Mouse (Mus musculus) cerebellum, postnatal 10 days (tissue): ENCODE measurements at regions not wholly inside any gene's neighbourhood (a gene's known extent, or its start where the extent isn't known, plus 50 kb on each side); places are given as distances from the start of the nearest gene placed in this dataset.

Experiments used
- DNase-seq, 2 experiments: peaks; one replicate each; pipeline ENCODE4 v3.0.0; 2021; ENCODE audit warnings: mixed read lengths in 2 of 2

DNA sequence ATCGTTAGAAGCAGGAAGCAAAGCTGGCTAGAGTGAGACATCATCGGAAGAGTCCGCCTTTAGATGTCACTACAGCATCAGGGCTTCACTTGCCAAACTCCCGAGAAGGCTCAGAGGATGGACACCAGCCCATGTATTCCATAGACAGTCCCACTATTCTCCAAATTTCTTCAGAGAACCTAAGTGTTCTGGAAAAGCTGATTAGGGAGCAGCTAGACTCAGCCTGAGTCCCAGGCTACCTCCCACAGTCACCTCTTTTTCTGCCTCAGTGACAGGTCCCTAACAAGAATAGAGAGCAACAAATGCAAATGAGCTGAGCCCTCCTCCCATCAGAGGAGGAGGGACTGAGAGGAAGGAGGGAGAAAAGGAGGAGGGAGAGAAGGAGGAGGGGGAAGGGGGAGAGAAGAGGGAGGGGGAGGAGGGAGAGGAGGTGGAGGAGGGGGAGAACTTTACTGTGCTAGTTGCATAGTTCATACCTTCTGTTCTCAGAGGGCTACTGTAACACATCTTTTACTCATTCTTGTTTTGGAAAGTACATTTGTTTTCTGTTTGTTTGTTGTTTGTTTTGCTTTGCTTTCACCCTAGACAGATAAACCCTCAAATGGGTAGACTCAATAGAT is 465.8 kb downstream of the Tmem182 start:
- peak; percentile 45 to 57 for DNase-seq

DNA sequence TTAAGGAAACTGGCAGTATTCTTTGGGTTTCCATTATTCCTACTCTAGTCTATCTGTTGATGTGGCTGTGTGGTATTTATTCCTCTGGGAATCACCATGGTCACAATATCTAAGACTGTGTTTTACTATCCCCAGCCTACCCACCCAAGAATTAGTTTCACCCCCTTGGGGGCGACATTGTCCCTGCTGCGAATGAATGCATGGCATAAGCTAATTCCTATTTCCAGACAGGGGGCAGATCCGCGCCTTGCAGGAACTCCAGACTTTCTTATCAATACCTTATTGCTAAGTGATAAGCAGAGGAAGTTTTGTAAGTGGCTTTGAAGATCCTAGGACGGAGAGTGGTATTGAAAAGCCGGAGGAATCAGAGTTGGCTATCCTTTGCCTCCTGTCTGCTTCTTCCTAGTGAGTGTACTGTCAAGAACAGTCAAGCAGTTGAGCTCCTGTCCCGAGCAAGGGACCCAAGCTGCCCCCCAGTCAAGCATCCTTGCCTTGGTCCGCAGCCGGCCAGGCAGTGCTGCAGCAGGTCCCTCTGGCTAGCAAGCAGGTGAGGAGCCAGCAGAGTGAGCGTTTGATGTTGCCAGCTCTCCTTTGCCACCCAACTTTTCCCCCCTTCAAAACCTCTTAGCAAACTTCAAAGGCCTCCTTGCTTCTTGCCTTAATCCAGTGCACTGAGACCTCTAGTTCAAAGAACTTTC is 469.3 kb downstream of the Tmem182 start:
- peak; percentile 25 to 55 for DNase-seq

DNA sequence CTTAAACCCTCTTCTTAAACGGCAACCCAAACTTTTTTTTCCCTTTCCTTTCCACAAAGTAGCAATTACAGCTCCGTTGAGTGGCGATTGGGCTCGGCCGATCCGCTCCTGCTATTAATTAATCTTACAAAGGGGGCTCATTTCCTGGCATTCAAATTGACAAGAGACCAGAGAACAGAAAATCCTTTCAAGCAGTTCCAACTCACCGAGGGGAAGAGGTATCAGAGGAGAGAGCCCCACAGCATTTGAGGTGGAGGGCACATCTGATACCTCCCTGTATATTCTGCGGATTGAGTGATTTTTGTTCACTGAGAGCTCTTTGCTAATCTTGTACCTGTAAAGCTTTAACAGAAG is 469.8 kb downstream of the Tmem182 start:
- peak in 1 of 2 experiments; percentile 7 for DNase-seq

DNA sequence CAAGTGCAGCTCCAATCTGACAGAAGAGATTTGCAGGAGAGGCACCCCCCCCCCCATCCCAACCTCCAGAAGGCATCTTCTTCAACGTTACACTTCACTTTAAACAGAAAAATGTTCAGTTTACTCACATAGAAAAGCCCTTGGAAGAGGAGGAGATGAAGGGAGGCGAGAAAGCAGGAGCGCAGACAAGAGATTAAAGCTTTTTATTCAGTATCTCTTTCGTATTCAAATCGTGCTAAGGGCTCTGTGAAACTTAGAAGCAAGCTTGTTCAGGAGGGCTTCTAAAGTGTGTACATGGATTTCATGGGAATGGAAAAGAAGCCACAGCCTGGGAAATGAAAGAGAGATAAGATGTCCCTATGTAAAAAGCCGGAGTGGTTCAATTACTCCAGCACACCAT is 470.2 kb downstream of the Tmem182 start:
- DNase-seq: no peak

DNA sequence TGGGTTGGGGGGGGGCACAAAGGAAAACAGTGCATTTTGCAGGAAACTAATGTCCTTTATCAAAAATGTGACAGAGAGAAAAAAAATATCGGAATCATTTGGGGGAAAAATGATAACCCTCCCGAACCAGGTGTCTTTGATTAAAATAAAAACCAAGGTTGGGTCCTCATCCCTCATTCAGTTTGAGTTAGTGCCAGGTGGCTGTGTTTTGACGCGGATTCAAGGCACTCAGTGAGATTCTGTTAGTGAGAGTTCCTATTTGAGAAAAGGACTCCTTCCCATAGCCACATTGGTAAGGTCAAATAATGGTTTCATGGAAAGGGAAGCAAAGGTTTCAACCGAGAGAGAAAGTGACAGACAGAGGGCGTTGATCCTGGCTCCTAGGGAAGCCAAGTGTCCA is 470.9 kb downstream of the Tmem182 start:
- no peak for DNase-seq

DNA sequence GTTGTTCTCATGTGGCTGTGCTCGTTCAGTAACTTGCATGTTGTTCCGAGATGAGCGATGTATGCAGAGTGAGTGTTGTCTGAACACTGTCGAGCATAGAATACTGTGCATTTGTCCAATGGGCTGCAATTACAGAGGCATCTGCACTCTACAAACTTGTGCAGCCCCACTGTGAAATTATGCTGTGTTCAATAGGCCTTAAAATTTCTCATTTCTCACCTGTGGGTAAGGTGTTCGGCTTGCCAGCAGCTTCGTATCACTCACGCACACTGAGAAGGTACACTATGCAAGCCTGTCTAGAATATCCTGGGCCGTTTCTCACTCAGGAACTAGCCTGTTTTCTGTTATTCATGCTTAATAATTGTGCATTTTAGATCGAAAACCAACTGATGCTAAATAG is 479.8 kb downstream of the Tmem182 start:
- DNase-seq: peak; percentile 56 to 64

DNA sequence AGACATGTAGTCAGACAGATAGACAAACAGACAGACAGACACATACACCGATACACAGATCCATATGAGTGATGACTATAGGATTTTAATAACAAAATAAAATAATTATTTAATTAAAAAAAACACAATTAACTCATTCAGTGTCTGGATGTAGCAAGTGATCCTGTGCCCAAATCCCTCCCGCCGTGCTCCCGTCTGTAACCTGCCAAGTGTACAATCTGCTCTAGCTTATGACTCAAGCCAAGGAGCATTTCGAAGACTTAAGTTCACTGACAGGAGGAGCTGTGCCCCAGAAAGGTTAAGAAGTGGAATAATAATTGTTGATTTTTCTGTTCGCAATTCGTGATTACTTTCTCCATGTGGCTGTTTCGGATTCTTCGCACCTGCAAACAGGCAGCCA is 480.8 kb downstream of the Tmem182 start:
- peak; percentile 86 to 91 for DNase-seq

DNA sequence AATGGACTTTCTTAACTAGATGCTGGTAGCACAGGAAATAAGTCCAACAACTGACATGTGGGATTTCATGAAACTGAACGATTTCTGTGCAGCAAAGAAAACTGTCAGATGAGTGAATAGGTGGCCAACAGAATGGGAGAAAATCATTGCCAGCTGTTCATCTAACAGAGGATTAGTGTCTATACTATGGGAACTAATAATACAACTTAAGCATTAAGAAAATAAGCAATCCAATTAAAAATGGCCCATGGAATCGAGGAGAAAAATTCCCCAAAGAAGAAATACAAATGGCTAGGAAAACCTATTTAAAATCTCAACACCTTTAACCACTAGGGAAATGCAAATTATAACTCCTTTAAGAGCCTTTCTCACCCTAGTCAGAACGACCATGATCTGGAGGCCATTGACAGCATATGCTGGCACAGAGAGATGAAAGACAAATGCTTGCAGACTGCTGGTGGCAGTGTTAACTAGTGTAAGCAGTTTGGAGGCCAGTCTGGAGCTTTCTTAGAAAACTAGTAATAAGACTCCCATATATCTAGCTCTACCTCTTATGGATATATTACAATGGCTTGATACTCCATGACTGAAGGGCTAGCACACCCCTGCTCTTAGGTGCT is 521.6 kb downstream of the Tmem182 start:
- no peak for DNase-seq

DNA sequence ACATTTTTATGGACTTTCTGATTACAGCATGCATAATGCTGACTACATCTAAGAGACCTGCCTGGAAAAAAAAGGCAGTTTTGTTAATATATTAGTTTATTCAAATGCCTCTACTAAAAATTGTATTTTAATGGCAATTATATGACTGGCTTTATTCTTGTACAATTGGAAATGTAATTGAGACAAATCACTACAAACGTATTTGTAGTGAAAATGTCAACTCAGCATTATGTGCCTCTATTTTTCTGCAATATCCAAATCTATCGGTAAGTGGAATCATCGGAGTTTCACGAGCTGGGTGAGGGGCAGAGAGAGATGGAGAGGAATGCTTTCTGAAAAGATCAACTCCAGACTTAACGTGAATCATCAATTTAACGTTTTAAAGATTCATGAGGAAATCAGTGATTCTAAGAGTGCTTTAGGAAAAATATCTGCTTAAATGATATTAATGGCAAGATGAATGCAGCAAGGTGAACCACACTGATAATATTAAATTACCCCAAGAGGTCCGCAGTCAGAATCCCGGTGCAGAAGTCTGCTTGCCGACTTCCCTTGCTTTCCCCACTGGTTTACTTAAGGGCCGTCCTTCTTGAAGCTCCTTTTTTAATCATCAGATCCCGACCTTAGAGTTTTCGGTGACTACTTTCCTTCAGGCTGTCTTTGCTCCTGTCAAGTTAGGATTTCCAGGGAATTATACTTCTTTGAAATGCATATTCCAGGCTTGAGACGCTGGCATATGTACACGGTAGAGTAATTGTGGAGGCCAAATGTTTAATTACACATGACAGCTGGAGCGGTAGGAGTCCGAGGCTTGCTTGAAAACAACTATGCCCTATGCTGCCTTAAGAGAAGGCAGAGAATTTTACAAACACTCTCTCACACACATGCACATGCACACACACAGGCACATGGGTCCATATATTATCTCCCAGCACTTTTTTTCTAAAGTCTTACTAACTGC is 544.7 kb downstream of the Tmem182 start:
- peak; percentile 17 to 28 for DNase-seq

DNA sequence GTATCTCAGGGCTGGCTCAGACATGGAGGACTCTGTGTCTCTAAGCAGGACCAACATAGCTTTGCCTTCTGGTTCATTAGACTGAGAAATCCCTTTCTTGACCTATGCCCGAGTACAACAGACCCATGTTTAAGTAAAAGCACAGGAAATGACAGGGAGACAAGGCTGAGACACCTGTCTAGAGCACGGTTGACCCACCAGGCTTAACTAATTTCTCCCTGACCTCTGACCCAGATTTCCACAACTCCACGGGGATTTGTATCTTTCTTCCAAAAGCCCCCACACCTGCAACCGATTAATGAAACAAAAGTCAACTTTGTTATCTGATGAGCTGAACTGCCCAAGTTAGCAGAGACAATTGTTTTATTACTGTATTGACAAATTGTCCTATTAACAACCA is 553.7 kb downstream of the Tmem182 start:
- no peak for DNase-seq

DNA sequence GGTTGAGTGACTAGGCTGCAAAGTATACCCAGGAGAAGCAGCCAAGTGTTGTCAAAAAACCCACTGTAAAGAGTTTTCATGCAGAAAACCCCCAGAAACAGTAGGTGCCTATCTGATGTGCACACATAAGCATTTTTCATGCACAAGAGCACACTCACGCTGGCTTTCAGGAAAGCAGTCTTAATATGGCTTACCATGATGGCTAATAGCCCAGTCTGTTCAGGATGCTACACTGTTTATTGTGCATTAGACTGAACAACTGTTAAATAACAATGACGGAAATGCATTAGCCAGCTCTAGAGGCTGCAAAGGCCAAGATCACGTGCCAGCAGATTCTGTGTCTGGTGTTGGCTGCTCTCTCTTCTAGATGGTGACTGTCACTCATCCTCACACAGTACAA is 556.1 kb downstream of the Tmem182 start:
- peak; percentile 10 to 19 for DNase-seq

DNA sequence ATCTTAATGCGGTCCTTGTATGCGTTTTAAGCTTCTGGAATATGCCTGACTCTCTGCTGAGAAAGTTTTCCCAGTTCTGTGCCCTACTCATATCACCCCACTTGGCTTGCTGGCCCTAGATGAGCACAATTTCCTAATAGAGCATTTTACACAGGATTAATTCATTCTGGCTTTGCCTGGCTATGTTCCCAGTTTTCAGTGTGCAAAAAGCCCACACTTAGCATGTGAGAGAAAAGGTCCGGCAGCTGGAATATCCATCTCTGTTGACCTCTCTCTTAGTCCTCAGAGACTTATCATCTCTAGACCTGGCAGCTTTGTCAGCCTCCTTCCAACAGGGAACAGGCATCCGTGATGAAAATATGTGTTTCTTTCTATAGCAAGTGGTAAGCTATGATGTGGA is 574.6 kb downstream of the Tmem182 start:
- peak; percentile 27 to 42 for DNase-seq

DNA sequence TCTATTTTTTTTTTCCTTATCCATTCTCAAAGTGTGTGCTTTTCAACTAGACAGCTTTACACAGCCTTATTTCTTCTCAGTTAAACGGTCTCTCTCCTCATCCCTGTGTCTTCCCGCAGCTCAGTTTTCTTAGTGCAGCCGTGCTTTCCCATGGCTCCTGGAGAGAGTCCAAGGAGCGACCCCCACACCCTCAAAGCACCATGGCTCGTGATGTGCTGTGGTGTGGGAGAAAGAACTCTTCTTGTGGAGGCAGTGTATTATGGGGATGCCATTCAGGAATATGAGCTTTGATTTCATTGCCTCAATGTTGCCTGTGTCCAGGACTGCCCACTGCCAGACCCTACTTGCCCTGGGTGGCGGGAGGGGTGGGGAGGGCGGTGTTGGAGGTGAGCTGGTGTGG is 576.1 kb downstream of the Tmem182 start:
- peak in 1 of 2 experiments; percentile 8 for DNase-seq

DNA sequence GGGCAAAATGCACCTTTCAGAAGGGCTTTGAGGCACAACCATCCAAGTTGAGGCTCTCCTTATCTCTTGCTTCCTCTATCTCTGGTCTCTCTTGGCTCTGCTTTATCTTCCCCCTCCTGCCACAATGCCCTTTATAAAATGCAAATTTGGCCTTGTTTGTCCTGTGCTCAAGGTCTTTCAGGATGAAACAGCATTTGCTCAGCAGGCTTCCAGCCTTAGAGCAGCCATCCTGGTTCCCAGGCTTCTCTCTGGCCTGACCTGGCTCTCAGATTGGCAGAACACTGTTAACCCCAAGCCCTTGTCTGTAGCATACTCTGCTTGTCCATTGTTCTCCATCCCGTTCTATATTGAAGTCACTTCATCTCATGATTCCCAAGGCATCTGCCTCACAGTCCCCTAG is 579.3 kb downstream of the Tmem182 start:
- no peak for DNase-seq

DNA sequence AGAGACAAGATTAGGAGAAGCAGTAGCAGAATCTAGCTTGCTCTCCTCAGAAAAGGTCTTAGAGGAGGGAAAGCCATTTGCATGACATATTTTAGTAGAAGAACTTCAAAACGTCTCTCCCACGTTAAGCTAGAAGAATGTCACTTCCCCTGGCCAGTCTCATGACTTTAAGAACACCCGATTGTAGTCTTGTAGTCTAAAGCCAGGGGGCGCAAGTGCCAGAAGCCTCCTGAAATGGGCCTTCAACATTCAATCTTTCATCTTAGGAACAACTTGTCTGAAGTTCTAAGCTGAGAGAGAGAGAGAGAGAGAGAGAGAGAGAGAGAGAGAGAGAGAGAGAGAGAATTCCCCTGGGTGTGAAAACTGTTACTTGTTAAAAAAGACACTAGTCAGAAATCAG is 581.0 kb downstream of the Tmem182 start:
- DNase-seq: peak; percentile 21 to 40

DNA sequence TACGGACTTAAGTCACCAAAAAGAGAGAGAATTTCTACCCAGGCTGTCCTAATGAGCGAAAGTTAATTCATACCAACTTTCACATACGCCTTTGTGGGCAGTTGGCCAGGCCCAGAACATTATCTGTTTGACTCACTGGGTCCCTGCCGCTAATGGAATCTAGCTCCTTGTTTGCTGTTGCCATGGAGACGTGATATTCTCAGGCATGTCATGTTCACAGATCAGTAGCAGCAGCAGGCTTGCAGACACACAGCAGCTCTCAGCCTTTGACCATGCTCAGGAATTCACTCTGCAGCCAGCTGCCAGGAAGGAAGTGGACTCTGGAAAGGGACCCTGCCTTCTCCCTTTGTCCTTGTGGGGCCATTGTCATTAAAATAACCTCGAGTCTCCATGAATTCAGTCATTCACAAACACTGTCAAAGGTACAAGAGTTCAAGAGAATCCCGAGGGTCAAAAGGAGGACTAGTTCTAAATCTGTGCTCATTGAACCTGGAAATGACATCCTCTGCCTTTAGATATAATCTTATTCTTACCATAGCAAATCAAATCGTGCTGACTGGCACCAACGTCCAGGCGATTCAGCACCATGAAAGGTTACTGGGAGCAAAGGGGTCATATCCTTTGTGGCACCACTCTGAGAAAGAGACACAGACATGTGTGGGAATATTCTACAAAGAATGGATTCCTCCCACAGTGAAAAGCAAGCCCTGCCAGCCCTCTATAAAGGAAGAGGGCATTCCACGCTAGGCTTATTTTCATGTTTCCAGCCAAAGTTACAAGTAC is 584.9 kb downstream of the Tmem182 start:
- peak; percentile 66 to 72 for DNase-seq

DNA sequence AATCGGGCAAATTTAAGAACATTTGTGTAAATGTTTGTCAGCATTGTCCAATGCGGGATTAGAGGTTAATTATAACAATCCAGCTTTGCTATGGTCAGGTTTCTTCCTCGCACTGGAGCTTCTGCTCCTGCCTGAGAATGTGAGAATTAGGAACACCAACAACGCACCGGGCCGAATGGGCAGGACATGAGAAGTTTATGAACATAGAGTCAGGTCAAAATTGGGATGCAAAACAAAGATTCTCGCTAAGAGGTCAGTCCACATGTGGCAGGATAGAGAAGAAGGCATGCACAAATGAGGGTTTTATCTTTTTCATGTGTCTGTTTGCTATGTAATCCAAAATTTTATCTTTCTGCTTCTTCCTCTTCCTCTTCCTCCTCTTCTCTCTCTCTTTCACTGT is 585.7 kb downstream of the Tmem182 start:
- DNase-seq: no peak

DNA sequence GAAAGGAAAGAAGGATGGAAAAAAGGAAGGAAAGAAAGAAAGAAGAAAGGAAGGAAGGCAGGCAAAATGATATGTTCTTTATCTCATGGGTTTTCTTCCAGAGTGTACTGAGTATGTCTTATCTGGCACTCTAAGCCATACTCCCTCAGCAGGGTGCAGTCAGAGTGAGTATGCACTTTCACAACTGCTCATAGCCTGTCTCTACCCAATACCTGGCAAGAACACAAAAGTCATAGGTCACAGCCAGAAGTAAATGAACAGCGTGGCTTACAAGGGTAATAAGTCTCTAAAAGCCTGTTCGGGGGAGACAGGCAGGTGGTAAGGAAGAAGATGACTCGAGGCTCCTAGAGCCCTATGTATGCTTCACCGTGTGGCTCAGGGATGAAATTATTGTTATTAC is 587.9 kb downstream of the Tmem182 start:
- no peak for DNase-seq

DNA sequence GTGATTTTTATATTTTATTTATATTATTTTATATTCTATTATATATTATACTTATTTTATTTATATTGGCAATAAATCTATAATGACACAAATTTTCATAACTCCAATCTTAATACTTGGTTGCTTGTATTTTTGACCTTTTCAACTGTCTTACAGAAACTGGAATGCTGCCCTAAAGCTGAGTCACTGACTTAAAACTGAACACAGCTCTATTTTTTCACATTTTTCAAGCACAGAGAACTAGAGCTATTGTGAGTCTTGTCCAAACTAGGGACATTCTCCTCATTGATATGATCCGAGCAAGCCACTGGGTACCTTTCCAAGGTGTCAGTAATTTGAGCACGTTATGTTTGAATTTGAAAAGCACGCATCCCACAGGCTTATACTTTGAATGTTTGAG is 589.7 kb downstream of the Tmem182 start:
- DNase-seq: no peak

DNA sequence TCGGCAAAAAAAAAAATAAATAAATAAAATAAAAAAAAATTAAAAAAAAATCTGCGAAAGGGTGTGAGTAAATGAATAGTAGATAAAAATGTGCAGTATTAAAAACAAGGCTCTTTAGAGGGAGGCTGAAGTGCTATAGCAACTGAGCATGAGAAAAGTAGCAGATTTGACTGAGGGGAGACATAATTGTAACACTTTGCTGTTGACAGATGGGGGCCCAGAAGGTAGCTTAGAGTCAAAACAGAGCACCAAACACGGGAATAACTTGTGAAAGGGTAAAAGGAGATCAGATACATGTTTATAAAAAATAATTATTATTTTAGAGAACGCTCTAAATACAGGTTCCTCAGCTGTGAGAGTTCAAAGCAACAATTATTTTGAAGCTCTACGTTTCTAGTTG is 605.1 kb downstream of the Tmem182 start:
- DNase-seq: no peak

DNA sequence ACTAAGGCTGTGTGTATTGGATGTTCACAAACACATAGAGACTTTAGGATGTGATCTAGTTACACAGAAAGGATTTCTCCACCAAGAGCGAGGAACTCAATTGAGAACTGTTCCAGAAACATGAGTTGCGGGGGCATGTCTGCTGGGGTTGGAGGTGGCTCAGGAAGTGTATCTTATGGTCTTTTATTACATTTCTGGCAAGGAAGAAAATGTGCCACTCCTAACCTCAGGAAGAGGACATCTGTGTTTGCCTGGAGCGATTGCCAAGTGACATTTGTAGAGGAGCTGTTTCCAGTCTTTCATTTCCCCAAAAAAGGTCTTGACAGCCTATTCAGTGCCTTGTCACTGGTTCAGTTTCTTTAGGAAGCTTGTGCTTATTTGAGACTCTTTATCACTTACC is 606.2 kb downstream of the Tmem182 start:
- no peak for DNase-seq

DNA sequence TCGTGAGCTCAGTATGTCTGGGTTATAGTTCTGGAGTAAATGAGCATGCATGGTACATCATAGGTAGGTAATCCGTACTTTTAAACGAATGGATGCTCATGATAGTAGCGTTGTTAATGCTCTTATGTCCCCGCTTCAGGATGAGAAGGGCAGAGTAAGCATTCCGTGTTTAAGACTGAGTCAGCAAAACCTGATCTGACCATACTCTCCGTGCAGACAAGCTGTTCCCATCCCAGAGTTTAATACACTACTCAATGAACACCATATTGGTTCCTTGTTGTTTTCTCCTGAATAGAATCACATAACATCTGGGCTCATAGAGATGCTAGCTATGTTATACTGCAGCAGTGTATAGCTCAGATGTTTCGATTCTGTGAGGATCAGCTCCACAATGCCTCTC is 606.7 kb downstream of the Tmem182 start:
- no peak for DNase-seq
